Mouse (Mus musculus): ENCODE results near the gene Lrrc10. TPM values are rescaled to one million over a fixed set of nuclear protein-coding genes. Genes with fewer than 3 reads are reported as not detected.
"Not testable (repeated sequence)": the region's sequence is repeated elsewhere in the genome, so short reads cannot be mapped to it uniquely, and the experiment has no call there.

Lrrc10 gene
- polyA plus RNA-seq, 1 experiment = not detected

- H3K27ac ChIP-seq (ENCODE audit: insufficient read depth, low read depth, low read length) = no peak overlapping the region
- no peaks in the 10 kb centered on the region for H3K27me3 ChIP-seq (ENCODE audit: control insufficient read depth, insufficient read depth, low read length)
- peaks cover 9% of the 10 kb centered on the region; the same call in 1 of the 2 replicates for H3K4me1 ChIP-seq (ENCODE audit: control insufficient read depth, insufficient read depth, insufficient read length, low read length)
- no peaks in the 10 kb centered on the region for H3K36me3 ChIP-seq (ENCODE audit: control insufficient read depth, insufficient read depth, low read length)
- no peak for TF ChIP-seq CTCF (IDR thresholded peaks at IDR 0.05; ENCODE audit: extremely low read depth, insufficient read length, insufficient replicate concordance, low read depth, low read length)
- no peak for TF ChIP-seq POLR2A (IDR thresholded peaks at IDR 0.05; ENCODE audit: low read depth, low read length)
- 83% methylated on average over 14 of the region's 14 CpGs for WGBS
- H3K4me3 ChIP-seq (ENCODE audit: low read depth, low read length) = no peak overlapping the region
Measured at GRCm38 (mm10) chr10:117042295-117042694, 2.8 kb upstream of the Lrrc10 start.

GRCm38 (mm10) chr10:117043497-117044166 lies 1.5 kb upstream of the Lrrc10 start:
- not testable (repeated sequence) for H3K27ac ChIP-seq (ENCODE audit: insufficient read depth, low read depth, low read length); H3K27me3 ChIP-seq (ENCODE audit: control insufficient read depth, insufficient read depth, low read length); H3K4me1 ChIP-seq (ENCODE audit: control insufficient read depth, insufficient read depth, insufficient read length, low read length); H3K4me3 ChIP-seq (ENCODE audit: low read depth, low read length); H3K36me3 ChIP-seq (ENCODE audit: control insufficient read depth, insufficient read depth, low read length)
- 19% methylated on average over 16 of the region's 16 CpGs for WGBS

- peaks cover 4% of the 10 kb centered on the region; the same call in 1 of the 2 replicates for H3K4me1 ChIP-seq (ENCODE audit: control insufficient read depth, insufficient read depth, insufficient read length, low read length)
- no peak overlapping the region for H3K27ac ChIP-seq (ENCODE audit: insufficient read depth, low read depth, low read length)
- WGBS = 65% methylated on average over 4 of the region's 4 CpGs
- no peak overlapping the region for H3K4me3 ChIP-seq (ENCODE audit: low read depth, low read length)
- TF ChIP-seq CTCF (IDR thresholded peaks at IDR 0.05; ENCODE audit: extremely low read depth, insufficient read length, insufficient replicate concordance, low read depth, low read length) = no peak
- no peak for TF ChIP-seq POLR2A (IDR thresholded peaks at IDR 0.05; ENCODE audit: low read depth, low read length)
- no peaks in the 10 kb centered on the region for H3K27me3 ChIP-seq (ENCODE audit: control insufficient read depth, insufficient read depth, low read length)
- H3K36me3 ChIP-seq (ENCODE audit: control insufficient read depth, insufficient read depth, low read length) = peaks cover 48% of the 10 kb centered on the region
Measured at GRCm38 (mm10) chr10:117049253-117049652, 4.1 kb downstream of the Lrrc10 start.

GRCm38 (mm10) chr10:117049961-117050597 lies 4.9 kb downstream of the Lrrc10 start:
- H3K4me3 ChIP-seq (ENCODE audit: low read depth, low read length) = no peak overlapping the region
- H3K4me1 ChIP-seq (ENCODE audit: control insufficient read depth, insufficient read depth, insufficient read length, low read length) = peaks cover 4% of the 10 kb centered on the region; the same call in 1 of the 2 replicates
- peaks cover 54% of the 10 kb centered on the region for H3K36me3 ChIP-seq (ENCODE audit: control insufficient read depth, insufficient read depth, low read length)
- no peaks in the 10 kb centered on the region for H3K27me3 ChIP-seq (ENCODE audit: control insufficient read depth, insufficient read depth, low read length)
- WGBS = 74% methylated on average over 4 of the region's 4 CpGs
- TF ChIP-seq CTCF (IDR thresholded peaks at IDR 0.05; ENCODE audit: extremely low read depth, insufficient read length, insufficient replicate concordance, low read depth, low read length) (no peak), POLR2A (IDR thresholded peaks at IDR 0.05; ENCODE audit: low read depth, low read length) (no peak)
- no peak overlapping the region for H3K27ac ChIP-seq (ENCODE audit: insufficient read depth, low read depth, low read length)

- H3K27me3 ChIP-seq (ENCODE audit: control insufficient read depth, insufficient read depth, low read length) = no peaks in the 10 kb centered on the region
- WGBS = 83% methylated on average over 4 of the region's 4 CpGs
Measured at GRCm38 (mm10) chr10:117055668-117056067, 10.5 kb downstream of the Lrrc10 start.

GRCm38 (mm10) chr10:117062894-117063253 lies 17.7 kb downstream of the Lrrc10 start:
- WGBS = 2% methylated on average over 15 of the region's 15 CpGs
- H3K27me3 ChIP-seq (ENCODE audit: control insufficient read depth, insufficient read depth, low read length) = no peaks in the 10 kb centered on the region
- H3K36me3 ChIP-seq (ENCODE audit: control insufficient read depth, insufficient read depth, low read length) = peaks cover 36% of the 10 kb centered on the region
- no peak for TF ChIP-seq POLR2A (IDR thresholded peaks at IDR 0.05; ENCODE audit: low read depth, low read length)
- no peak for TF ChIP-seq CTCF (IDR thresholded peaks at IDR 0.05; ENCODE audit: extremely low read depth, insufficient read length, insufficient replicate concordance, low read depth, low read length)
- H3K4me3 ChIP-seq (ENCODE audit: low read depth, low read length) = peak overlapping the region; percentile 80
- no peaks in the 10 kb centered on the region for H3K4me1 ChIP-seq (ENCODE audit: control insufficient read depth, insufficient read depth, insufficient read length, low read length)
- H3K27ac ChIP-seq (ENCODE audit: insufficient read depth, low read depth, low read length) = no peak overlapping the region

More at GRCm38 (mm10) chr10:117055668-117056067, 10.5 kb downstream of the Lrrc10 start:
- Histone ChIP-seq H3K4me1 (ENCODE audit: control insufficient read depth, insufficient read depth, insufficient read length, low read length) (no peaks in the 10 kb centered on the region), H3K27ac (ENCODE audit: insufficient read depth, low read depth, low read length) (no peak overlapping the region), H3K36me3 (ENCODE audit: control insufficient read depth, insufficient read depth, low read length) (peaks cover 84% of the 10 kb centered on the region), H3K4me3 (ENCODE audit: low read depth, low read length) (no peak overlapping the region)
- peak; percentile 16; the same call in 1 of the 2 replicates for TF ChIP-seq CTCF (IDR thresholded peaks at IDR 0.05; ENCODE audit: extremely low read depth, insufficient read length, insufficient replicate concordance, low read depth, low read length)
- no peak for TF ChIP-seq POLR2A (IDR thresholded peaks at IDR 0.05; ENCODE audit: low read depth, low read length)

- TF ChIP-seq POLR2A (IDR thresholded peaks at IDR 0.05; ENCODE audit: low read depth, low read length) (peak; percentile 78), CTCF (IDR thresholded peaks at IDR 0.05; ENCODE audit: extremely low read depth, insufficient read length, insufficient replicate concordance, low read depth, low read length) (no peak)
- H3K27ac ChIP-seq (ENCODE audit: insufficient read depth, low read depth, low read length) = peak within 1 kb of the TSS; percentile 53; the same call in 1 of the 2 replicates
- peaks cover 31% of the 10 kb centered on the region for H3K36me3 ChIP-seq (ENCODE audit: control insufficient read depth, insufficient read depth, low read length)
- WGBS = under 1% methylated on average over 68 of the region's 68 CpGs
- no peaks in the 10 kb centered on the region for H3K4me1 ChIP-seq (ENCODE audit: control insufficient read depth, insufficient read depth, insufficient read length, low read length)
- no peaks in the 10 kb centered on the region for H3K27me3 ChIP-seq (ENCODE audit: control insufficient read depth, insufficient read depth, low read length)
- peak within 1 kb of the TSS; percentile 80 for H3K4me3 ChIP-seq (ENCODE audit: low read depth, low read length)
Measured at GRCm38 (mm10) chr10:117063254-117064021, 18.3 kb downstream of the Lrrc10 start, which contains the start of gene Cct2. Gene Cct2, minus strand, starts transcription at chr10:117063814.
